Mouse (Mus musculus) liver, adult 2 months (tissue): Measurements from ENCODE around the gene Zfp526.

ENCODE experiments used
- CTCF ChIP-seq: fragments of 200-500 bp; IDR thresholded peaks from 2 replicates; pipeline ENCODE4 v1.5.1; 2011; ENCODE audit warnings: low read depth, low read length, control low read depth
- POLR2A ChIP-seq: fragments of 200-500 bp; IDR thresholded peaks from 2 replicates; pipeline ENCODE4 v1.6.1; 2011; ENCODE audit warnings: low read length, control low read depth; ENCODE audit not compliant: insufficient read depth; ENCODE audit errors: extremely low read depth

DNA sequence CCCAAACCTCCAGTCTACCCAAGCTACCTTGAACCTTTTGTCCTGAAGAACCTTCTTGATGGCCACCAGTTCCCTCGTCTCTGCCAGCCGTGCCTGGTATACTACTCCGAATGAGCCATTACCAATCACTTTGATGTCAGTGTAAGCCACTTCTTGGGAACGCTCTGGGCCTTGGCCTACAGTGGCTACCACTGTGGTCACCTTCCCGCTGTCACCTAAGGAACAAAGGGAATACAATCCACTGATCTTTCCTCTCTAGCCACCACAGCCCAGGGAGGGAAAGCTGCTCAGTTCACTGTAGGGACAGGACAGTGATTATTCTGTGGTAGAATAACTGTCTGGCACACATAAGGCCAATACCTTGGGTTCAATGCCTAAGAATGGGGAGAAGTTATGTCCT, 14.3 kb downstream of the Zfp526 start:
- TF ChIP-seq CTCF (no peak), POLR2A (no peak)
